Mouse (Mus musculus): ENCODE data around the gene Disp1.

Gene Disp1

DNA sequence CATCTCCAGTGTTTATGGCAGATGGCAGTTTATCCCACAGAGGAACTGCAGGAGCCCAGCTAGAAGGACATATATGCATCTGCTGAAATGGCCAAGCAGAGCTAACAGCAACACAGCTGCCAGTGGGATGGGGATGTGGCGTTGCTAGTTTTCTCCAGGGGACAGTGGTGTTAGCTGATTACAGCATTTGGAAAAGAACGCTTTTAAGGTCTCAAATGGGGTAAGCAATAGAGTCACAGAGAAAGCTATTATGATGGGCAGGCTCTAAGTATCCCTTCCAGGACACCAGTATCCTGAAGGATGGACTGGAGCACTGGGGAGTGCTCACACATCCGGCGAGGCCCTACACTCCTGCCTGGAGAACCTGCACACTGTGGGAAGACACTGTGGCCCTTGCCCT is 129.0 kb downstream of the Disp1 start:
- in situ Hi-C loops (cut with MboI; ENCODE audit: low sequenced_read_pairs), result no loop called here

DNA sequence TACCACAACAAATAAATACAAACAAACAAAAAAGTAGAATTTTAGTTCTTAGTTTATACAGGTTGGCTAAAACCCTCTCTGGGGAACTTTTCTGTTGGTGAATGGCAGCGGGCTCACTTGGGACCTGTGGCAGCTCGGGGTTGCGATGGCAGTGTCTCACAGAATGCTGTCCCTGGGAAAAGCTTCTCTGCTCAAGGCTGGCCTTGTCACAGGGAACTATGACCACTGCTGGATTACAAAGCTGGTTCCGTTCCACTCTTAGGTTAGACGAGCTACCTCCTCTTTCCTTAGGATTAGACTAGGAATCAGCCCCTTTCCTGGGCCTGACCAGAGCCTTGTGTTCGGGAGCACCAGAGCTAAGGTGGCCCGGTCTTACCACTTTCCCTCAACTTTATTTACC is 130.1 kb downstream of the Disp1 start:
- in situ Hi-C loops (cut with MboI; ENCODE audit: low sequenced_read_pairs), result no loop called here

DNA sequence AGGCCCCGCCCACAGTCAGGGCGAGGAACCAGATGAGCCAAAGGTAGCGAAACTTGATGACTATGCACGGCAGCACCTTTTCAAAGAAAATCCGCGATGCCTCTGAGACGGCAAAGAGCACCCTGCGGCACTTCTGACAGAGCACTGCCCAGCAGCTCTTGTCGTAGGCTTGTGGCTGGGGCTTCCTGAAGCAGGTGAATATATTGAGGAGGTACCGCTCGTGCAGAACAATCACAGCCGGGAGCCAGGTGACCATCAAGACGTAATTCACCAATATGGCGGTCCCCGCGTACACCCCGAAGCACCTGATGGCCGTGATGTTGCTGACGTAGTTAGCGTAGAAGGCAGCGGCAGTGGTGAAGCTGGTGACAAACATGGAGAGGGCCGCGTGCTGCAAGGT is 132.7 kb downstream of the Disp1 start:
- in situ Hi-C loops (cut with MboI; ENCODE audit: low sequenced_read_pairs), result no loop called here

DNA sequence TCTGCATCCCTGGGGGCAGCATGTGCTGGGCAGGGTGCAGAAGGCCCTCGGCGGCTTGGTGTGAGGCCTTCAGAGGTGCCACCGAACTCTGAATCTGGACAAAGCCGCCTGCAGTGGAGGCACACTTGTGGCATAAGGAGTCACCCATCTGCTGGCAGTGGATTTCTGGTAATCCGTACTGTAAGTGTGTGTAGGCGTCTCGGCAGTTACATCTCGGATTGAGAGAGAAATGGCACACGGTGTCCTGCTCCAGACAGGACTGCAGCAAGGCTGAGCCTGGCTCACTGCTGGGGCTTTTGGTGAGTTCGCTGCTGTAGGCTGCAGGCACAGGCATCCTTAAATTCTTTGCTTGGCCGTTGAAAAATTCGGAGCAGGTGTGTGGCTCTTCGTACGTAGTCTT is 134.5 kb downstream of the Disp1 start:
- in situ Hi-C loops (cut with MboI; ENCODE audit: low sequenced_read_pairs), result no loop called here

DNA sequence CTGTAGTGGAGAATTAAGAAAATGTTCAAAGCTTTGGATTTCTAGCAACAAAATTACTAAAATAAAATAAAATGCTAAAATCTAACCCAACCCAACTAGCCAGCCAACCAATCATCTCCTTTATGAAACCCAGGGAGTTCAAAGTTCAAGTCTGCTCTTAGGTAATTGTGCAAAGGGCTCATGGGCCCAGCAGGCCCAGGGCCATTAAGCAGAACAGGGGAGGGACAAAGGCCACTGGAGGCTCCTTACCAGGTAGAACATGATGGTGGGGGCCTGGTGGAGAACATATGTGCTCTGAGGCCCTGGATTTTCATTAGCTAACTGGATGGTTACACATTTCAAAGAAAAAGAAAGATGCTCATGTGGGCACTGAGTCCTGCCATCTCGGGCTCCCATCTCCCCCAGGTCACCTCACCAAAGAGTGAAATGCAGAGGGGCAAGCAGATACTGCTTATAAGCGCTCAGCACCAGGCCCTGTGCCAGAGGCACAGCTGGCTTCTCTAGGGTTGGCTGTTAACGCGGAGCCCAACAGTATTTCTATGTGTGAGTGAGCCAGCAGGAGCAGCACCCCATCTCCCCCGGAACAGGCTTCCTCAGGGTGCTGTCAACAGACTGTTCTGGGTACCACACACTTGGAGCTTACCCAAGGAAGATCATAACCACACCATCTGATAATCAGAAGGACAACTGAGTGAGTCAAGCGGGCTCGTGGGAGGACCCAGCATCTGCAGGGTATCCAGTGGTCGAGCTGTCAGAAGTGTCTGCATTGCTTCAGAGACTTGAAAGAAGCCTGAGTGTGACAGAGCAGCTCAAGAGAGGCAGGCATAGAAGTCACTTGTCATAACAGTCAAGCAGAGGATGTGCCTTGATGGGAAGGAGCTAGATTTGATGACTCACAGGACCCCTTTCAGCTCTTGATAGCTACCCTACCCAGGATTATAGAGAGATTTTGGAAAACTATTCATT is 137.0 kb downstream of the Disp1 start:
- in situ Hi-C loops (cut with MboI; ENCODE audit: low sequenced_read_pairs), result no loop called here

DNA sequence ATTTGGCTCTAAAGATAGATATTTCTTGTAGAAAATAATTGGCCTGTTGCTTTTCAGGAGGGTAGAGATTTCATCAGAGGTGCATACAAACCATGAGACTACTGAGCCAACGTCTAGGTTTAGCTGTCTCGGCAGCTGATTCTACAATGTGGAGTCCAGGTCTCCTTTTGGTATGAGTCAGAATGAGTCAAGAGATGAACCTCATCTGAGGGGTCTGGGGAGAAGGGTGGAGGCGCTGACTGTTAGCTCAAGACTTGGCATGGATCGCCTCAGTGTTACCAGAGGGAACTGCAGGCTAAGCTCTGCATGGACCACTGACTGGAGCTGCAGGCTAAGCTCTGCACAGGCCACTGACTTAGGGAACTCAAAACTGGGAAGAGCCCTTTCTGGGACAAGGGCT is 138.9 kb downstream of the Disp1 start:
- in situ Hi-C loops (cut with MboI; ENCODE audit: low sequenced_read_pairs), result no loop called here

DNA sequence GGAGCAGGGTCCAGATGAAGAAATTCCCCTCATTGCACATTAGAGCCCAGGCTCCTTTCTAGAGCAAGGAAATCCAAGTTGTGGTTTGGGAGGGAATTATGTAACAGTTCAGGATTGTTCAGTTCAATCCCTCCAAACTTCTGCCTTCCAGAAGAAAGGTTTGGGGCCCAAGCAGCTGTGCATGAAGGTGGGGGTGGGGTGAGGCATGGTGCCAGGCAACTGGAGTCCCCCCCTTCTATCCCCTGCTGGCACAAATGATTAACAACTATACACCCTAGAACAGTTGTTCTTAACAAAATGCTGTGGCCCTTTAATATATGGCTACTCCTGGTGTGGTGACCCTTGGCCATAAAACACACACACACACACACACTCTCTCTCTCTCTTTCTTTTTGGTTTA is 140.2 kb downstream of the Disp1 start:
- in situ Hi-C loops (cut with MboI; ENCODE audit: low sequenced_read_pairs), result no loop called here

DNA sequence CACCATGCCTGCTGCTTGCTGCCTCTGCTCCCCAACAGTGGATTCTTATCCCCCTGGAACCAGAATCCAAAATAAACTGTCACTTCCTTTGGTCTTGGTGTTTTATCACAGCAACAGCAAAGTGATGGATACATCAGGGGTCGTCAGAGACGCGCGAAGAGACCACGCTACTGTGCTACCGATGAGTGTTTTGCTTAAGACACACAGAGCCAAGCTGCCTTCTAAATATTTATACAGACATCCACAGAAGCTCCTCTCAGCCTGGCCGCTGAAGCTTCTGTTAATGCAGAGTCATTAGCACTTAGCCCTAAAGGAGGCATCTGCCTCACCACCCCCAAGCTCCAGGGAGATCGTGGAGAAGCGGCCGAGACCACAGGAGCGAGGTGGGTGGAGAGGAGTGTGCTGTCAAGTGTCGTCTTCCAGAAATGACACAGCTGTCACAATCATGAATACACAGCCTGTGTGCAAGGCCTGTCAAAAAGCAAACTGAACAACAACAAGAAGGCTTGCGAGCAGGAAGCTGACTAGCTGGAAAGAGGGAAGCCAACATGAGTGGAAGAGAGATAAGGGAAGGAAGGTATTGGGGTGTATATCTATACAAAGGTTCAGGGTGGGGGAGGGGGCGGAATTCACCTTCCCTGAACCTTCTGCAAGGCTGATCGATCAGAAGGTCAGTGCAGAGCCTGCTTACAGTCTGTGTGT is 146.1 kb downstream of the Disp1 start:
- in situ Hi-C loops (cut with MboI; ENCODE audit: low sequenced_read_pairs), result no loop called here

DNA sequence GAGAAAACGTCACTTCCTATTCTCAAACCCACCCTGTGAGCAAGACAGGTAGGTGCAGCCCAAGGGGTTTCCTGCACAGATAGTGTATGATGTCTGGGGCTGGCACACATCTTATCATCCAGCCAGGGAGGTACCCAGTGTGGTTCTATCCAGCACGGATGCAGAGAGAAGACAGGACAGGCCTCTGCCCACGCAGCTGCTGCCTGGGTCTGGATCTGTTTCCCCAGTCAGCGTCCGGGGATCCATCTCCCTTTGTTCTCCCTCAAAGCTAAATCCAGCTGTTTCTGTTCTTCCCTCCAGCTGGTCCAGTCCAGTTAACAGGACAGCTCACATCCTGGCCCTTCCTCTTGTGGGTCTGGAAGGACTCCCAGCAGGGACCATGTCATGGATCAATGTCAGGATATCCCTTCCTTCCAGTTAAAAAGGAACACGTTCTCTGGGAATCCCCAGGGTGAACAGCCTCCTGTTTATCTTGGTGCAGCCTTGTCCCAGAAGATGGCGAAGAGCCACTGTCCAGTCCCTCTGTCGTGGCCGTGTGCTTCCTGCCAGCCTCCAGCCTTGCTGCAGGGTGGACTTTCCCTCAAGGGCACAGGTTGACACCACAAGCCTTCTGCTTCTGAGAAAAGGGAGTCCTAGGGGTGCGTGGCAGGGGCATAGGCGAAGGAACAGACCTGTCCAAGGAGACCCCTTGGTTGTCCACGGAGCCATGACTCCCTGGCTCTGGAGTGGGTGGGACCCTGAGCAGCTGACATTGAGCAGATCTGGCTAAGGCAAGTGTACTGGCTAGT is 148.9 kb downstream of the Disp1 start:
- in situ Hi-C loops (cut with MboI; ENCODE audit: low sequenced_read_pairs), result no loop called here

DNA sequence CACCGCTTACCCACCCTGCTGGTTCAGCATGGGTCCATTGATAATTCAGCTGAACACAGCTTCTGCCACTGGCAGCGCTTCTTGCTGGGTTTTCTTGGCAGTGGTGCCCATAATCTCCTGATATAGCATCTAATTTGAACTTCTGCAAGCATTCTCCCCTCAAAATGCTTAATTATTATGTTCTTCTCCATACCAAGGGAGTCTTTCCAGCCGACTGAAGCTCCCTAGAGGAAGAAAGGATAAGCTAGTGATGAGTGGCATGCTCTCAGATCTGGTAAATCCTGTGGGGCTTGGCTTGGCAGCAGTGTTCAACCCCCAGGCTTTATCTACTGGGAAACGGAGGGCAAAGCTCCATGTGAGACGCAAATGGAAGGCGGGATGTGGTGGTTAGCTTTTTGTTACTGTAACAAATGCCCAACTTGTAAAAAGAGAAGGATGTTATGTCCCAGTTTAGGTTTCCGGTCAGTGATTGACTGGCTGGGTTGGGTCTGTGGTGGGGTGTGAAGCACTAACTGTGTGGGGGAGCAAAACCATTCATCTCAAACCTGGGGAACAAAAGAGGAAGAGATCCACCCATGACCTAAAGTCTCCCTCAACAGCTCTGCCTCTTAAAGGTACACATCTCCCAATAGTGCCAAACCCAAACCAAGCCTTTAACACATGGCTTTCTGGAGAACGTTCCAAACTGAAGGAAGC is 151.2 kb downstream of the Disp1 start:
- in situ Hi-C loops (cut with MboI; ENCODE audit: low sequenced_read_pairs), result no loop called here

DNA sequence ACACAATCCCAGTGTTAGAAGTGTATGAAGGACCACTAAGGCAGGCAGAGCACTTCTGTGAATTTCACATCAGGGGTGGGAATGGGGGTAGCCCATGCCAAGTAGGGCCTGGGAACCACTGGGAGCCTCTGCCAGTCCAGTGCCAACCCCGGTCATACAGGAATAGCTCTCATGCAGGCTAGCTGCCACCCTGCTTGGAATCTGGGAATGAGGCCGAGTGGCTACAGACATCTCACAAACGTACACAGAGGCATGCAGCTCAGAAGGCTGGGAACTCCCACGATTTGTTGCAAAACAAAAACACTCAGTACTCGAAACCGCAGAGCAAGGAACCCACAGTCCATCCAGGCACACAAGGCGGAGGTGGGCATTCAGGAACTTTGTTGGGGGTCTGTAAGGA is 153.5 kb downstream of the Disp1 start:
- in situ Hi-C loops (cut with MboI; ENCODE audit: low sequenced_read_pairs), result no loop called here

DNA sequence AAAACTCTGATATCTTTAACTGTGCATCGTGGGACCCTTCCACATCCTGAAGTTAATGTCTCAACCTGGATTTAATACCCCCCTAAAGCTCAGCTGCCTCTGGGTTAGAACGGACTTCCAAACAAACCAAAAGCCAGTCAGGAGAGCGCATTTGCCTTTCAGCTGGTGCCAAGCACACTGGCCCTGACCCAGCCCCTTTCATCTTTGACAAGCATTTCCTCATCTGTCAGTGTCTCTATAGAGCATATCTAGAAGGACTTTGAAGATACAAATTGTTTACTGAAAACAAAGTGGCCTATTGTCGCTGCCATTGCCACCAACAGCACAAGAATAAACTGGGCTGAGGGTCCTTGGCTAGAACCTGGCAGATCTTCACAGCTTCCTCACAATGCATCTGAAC is 154.3 kb downstream of the Disp1 start:
- in situ Hi-C loops (cut with MboI; ENCODE audit: low sequenced_read_pairs), result no loop called here

DNA sequence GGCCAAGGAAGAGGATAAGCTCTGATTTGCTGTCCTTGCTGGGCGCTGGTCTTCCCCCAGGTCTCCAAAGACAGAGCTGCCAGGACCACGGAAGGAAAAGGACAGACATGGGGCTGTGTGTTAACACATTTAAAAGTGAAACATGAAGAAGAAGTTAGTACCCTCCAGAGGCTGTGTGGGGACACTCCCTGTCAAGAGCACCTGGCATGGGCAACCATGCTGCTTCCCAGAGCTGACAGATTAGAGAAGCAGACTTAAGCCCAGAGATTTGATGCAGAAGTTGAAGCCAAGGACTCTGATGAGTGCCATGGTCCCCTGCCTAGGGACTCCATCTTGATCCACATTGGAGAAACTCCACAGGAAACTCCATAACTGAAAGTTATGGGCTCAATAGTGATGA is 160.7 kb downstream of the Disp1 start:
- in situ Hi-C loops (cut with MboI; ENCODE audit: low sequenced_read_pairs), result no loop called here

DNA sequence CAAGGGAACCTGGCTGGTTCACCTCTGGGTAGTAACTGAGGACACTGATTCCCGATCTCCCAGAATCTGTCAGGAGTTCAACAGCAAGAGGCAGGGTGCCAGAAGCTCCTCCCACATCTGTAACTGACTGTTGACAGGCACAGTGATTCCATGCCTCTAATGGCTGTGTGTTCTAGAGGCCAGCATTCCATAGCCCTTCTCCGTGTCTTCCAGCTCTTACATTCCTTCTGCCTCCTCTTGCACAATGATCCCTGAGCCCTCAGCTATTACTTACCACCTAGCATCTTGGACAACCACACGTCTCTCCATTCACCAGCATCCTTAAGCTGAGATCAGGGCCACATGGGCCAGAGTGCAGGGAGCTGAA is 165.1 kb downstream of the Disp1 start:
- in situ Hi-C loops (cut with MboI; ENCODE audit: low sequenced_read_pairs), result no loop called here

DNA sequence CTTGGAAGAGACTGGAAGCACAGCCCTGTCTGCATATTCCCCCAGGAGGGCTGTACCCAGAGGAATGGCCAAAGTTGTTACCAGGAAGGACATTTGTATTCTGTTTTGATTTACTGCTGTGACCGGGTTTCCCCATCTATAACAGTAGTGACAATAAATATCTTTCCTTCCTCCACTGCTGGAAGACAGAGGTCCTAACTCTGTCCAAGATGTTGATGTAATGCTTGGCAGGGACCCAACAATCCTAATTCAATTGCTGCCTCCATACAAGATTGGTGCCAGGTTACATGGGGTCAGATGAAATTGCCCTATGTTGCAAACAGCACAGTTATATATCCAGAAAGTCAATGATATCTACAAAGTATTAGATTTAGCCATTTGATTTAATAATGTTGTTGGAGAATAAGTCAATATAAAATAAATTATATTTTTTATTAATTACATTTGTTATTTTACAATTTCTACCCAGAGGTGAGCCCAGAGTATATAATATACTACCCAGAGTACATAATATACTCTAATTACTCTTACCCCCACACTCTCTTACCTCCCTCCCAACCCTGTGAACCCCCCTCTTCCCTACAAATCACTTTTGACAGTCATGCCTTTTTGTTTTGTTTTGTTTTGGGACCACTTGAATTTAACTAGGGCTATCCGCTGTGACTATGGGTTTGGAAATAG is 165.6 kb downstream of the Disp1 start:
- in situ Hi-C loops (cut with MboI; ENCODE audit: low sequenced_read_pairs), result no loop called here

DNA sequence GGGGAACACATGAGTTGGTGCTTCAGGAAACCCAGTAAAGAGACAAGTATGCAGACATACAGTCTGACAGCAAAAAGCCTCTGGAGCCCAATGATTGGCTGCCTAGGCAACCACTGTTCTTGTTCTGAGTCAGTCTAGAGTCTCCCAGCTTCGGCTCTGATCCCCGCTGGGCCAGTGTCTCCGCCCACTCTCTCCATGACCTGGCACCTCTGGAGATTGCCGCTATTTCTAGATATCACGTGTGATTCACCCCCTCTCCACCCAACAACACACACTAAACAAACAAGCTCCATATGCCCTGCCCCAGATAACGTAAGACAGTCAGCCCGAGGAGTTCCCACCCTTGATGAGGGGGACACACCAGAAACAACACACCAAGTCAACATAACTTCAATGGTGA is 168.7 kb downstream of the Disp1 start:
- in situ Hi-C loops (cut with MboI; ENCODE audit: low sequenced_read_pairs), result no loop called here

DNA sequence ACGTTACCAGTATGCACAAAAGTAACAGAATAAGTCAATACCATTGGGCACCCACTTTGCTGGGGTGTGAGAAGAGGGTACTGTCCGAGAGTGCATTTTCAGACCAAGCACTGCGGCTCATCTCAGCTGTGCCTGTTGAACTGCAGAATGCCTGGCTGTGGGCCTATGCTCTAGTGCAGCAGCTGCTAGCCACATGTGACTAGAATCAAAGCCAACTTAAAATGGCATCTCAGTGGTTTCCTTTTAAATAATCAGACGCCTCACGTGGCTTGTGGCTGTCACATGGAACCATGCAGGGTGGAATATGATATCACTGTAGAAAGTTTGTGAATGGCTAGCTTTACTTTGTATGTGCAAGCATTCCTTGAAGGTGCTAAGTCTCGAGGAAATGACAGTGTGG is 172.0 kb downstream of the Disp1 start:
- in situ Hi-C loops (cut with MboI; ENCODE audit: low sequenced_read_pairs), result no loop called here

DNA sequence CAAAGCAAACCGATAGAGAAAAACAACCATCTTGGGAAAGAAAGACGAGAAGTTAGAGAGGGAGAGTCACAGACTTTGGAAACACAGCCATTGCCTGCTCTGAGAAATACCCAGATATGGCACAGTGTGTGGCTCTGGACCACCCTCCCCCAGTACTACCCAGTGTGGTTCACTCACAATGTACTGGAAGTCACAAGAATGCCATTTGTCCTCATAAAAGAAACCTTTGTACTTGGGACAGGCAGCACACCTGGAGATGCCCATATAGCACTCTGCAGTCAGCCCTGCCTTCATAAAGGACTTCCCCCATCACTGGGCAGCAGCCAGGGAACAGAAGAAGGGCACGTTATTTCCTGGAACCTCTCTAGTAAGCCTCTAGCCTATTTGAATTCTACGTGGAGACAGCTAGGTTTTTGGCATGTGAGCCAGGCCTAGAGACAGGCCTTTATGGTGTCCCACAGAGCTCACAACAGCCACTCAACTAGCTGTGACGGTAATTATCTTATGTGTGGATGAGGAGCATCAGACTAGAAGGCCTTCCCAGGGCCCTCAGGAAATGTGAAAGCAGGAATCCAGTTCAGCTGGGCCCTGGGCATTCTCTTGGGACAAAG is 173.3 kb downstream of the Disp1 start:
- in situ Hi-C loops (cut with MboI; ENCODE audit: low sequenced_read_pairs), result no loop called here

DNA sequence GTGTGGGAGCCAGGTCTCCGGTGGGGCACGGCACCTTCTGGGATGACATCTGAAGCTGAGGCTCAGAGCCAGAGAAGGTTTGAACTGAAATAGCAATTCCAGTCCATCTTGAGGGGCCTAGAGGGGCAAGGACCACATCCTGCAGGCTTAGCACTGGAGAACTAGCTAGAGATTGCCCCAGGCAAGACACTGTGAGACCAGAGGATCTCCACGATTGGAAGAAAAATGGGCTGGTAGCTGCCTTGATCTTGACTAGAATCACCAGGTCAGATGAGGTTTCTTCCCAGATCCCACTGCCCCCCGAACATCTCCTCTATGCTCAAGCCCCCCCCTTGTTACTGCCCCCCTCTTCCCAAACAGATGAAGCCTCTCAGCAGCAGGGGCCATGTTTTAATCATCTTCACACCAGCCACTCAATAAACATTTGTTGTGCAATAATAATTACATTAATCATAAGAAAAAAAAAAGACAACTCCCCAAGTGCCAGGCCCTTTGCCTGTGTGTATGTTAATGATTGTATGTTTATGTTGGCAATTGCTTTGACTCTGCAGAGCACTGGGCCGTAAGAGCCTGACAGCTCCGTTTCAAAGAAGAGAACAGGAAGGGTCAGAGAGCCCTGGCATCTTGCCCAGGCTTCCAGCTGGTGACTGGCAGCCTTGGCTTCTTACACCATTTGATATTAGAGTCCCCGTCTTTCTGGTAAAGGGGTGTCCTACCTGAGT is 174.0 kb downstream of the Disp1 start:
- in situ Hi-C loops (cut with MboI; ENCODE audit: low sequenced_read_pairs), result no loop called here

All from CH12F3 (cell line).